Mouse (Mus musculus): ENCODE results near the gene Nfib.

Gene Nfib

GRCm38 (mm10) chr4:82390545-82390944 is 315.0 kb downstream of the Nfib start:
- DNase-seq (ENCODE audit: low spot score), result no peak

- DNase-seq (ENCODE audit: low spot score), result no peak
Measured at GRCm38 (mm10) chr4:82389876-82390275, 315.7 kb downstream of the Nfib start.

DNA sequence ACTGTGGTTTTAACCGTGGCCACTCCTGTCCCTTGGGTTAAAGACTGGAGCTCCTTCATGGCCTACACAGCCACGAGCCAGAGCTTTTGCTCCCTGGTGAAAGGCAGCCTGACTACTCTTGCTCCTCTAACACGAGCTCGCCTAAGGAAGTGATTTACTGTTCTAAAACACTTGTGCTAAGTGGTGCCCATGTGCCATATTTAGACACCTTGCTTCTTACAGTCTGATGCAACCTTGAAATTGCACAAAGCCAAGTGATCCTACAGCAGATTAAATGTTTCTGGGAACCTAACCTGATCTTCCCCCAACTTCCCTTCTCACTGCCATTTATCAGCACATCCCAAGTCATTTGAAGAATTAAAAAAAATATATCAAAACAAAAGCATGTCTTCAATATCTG is 317.9 kb downstream of the Nfib start:
- DNase-seq (ENCODE audit: low spot score), result no peak

DNA sequence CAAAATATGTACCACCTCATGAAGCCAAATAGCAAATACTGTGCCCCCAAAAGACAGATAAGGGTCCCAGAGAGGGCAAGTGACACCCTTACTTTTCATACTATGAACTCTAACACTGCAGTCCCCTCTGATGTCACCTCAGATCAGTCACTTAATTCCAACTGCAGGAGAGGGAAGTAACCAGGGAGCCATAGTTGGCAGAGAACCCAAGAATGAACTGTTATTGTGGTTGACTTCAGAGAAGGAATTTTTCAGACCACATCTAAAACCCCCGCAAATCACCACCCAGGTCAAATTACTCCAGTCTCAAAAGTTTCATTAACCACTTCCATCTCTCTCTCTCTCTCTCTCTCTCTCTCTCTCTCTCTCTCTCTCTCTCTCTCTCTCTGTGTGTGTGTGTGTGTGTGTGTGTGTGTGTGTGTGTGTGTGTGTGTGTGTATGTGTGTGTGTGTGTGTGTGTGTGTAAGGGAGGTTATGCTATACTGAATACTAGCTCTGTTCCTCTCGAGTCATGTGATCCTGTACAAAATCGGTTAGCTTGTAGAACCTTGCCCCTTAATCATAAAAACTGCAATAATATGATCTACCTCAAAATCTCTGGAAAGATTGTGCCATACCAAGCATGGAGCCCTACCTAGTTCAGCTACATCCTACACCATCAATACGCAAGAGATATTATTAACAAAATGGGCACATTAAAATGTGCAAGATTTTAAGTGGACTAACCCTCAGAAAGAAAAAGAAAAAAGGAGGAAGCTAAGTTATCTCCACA is 319.1 kb downstream of the Nfib start:
- DNase-seq (ENCODE audit: low spot score), result no peak

DNA sequence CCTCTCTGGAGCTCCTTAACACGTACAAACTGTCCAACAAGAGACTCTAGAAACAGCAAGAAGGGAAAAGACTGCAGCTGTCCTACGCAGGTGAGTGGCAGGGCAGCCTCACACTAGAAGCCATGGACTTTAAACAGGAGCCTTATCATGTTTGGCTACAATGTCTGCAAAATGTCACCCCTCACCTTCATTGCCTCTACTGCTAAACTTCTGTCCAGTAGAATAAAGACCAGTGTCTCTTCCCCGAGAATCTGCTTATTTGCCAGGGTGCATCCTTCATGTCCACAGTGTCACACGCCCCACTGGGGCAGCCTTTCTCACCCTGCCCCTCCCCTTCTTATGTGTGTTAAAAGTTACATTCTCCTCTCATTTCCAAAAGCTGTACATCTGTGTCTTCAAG is 319.9 kb downstream of the Nfib start:
- DNase-seq (ENCODE audit: low spot score), result no peak

DNA sequence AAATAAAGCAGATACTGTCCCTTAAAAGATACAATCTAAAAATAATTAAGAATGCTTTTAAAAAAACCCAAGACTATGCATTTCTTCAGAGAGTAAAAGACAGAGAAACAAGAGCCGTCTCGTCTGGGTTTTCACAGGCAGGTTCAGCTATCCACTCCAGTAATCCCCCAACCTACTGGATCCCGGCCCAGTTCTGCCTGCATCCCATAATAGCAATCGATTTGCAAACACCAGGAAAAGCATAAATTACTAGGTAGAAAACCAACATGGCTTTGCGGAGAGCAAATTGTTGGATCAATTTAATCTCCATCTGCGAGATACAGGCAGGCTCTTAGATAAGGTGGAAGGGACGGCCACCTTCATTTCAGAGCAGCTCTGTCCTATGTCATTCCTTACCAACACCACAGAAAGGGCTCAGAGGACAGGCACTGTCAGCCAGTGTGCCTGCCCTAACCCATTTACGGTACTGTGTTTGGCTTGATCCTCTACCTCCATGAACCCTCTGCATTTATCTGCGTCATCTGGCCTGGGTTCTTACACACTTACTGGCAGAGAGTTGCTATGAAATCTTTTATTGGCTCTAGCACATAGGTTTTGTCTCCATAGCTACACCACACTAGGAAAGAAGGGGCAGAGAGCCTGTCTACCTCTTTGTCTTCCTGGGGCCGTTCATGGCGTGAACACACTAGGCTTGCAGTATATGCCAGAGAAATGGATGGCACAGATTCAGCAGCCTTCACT is 321.4 kb downstream of the Nfib start:
- DNase-seq (ENCODE audit: low spot score), result no peak

DNA sequence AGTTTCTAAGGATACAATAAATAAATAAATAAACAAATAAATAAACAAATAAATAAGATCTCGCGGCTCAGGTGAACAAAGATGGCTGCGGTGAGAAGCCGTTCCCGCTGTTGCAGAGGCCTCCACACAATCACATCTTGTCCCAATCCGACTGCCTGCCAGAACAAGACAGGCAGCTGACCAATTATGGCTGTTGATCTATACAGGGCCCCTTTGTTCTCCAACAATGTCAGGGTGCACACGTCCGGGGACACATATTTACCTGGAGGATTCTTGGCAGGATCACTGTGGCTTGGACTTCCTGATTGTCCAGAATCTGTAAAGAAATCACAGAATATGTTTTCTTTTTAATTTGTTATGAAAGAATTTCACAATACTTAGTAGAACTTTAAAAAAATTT is 322.2 kb downstream of the Nfib start:
- DNase-seq (ENCODE audit: low spot score), result no peak

DNA sequence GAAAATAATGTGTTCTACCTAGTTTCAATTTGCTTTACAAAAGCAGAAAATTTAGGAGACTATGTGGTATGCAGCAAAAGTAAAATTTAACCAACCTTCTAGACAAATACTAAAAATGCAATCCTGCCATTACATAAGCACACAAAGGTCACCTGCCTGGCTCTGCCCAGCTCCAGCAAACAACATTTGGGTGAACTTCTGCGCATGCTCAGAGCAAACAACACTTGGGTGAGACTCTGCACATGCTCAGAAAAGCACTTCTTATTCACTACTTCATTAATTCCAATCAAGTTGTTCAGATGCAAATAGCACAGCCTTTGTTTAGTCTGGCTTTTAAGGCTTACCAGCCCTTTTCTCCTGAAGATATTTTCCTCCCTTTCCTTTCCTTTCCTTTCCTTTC is 323.8 kb downstream of the Nfib start:
- DNase-seq (ENCODE audit: low spot score), result no peak

DNA sequence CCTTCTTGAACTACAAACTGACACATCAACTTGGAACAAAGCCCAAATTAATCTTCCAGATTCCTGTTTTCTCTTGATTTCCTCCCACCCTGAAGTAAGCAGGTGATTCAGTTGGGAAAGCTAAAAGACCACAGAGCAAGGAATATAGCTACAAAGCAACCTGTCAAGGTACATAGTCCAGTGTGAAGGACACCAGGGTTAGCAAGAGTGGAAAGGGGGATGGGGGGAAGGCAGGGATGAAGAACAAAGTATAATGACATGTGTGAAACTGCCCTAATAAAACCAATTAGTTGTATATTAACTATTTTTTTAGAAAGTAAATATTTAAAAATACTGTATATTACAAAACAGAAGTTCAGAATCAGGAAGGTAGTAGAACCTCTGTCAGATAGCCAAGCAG is 325.0 kb downstream of the Nfib start:
- no peak for DNase-seq (ENCODE audit: low spot score)

DNA sequence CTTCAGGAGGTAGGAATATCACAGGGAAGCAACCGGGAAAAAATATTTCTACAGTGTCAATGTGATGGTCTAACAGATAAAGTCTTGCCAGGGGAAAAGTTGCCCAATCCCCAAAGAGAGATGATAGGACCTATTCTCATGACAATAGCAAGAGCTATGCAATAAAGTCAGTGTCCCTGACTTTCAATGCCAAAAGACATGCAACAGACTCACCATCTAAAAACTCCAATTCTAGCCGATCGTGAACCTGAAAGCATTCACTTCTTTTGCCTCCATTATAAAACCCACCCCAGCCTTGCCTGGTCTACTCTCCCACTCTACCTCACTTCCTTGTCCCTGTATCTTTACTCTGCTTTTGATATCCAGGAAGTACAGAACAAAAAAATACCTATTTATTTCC is 327.5 kb downstream of the Nfib start:
- DNase-seq (ENCODE audit: low spot score), result no peak

- DNase-seq (ENCODE audit: low spot score), result no peak
Measured at GRCm38 (mm10) chr4:82377621-82378020, 327.9 kb downstream of the Nfib start.

- DNase-seq (ENCODE audit: low spot score), result no peak
Measured at GRCm38 (mm10) chr4:82374560-82374959, 331.0 kb downstream of the Nfib start.

DNA sequence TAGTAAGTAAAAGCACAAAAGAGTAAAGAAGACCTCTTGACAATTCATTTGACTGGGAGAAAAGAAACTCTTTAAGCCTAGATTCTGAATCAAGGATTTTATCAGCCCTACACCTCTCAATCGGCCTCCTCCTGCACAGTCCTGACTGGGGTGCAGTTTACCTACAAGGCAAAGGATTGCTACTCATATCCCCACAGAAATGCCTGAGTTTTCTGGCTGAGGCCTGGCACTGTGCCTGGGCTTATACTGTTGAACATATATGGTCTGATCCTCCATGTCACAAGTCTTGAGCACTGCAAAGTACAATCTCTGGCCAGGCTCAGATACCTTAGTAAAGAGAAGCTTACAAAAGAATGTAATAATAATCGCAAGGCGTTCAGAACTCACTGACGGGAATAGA is 333.3 kb downstream of the Nfib start:
- no peak for DNase-seq (ENCODE audit: low spot score)

DNA sequence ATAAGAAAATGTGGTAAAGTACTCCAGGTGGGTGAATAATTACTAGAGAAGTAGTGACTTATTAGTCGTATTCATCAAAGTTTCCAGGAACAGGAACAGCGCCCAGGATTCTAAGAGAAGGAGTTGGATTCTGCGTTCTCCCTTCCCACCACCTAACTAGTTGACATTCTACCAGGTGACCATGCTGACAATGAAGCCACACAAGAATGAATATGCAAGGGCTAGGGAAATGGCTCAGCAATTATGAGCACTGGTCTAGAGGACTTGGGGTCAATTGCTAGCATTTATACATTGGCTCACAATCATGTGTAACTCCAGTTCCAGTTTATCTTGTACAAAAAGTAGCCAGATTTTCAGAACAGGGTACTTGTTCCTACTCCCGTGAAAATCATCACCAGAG is 334.1 kb downstream of the Nfib start:
- DNase-seq (ENCODE audit: low spot score), result no peak

- no peak for DNase-seq (ENCODE audit: low spot score)
Measured at GRCm38 (mm10) chr4:82369011-82369776, 336.4 kb downstream of the Nfib start.

DNA sequence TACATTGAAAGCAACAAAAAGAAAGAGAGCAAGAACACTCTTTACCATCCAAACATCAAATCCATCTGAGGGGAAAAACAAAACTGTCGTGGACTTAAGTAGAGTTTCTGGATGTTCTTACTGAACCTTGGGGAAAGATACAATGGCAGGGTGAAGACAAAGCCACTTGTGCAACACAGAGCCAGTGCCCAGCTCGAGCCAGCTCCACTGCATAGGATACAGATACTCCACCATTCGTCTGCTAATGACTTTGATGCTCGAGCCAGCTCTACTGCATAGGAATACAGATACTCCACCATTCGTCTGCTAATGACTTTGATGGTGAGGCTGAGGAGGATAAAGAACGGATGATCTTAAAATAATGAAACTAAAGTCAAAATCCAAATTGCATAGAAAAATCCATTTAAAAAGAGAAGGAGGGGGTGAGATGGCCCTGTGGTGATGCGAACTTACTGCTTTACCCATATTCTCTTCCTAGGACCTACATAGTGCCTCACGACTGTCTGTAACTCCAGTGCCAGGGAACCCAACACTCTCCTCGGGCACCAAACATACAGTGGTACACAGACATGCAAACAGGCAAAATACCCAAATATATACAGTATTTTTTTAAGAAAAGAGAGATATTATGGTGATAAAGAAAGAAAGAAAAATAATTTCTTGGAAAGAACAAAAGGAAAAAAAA is 337.3 kb downstream of the Nfib start:
- no peak for DNase-seq (ENCODE audit: low spot score)

DNA sequence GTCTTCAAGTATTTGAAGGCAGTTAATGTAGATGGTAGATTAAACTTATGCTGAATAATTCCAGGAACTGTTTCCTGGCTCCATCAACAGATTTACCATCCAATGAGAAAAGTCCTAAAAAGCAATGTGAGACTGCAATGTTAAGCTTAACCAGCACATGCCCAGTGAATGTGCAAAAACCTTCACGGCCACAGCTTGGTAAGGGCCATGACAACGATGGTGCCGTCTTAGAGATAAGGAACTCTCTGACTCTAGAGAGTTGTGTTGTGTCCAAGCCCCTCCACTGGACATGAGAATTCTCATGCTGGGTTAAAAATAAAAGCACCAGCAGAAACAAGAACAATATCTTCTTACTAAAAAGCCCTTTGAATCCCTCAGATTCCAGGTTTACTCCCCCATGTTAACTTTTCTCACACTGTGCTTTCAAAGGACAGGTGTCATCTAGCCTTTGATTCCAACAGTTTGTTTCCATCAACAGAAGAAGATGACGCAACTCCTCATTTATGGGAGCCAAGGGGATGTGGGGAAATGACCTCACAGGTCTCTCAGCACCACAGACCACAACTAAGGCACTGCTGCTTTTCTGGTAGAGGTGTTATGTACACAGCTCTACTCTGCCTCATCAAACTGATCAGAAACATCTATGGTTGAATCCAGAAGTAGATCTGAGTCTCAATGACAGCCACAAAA is 340.7 kb downstream of the Nfib start:
- no peak for DNase-seq (ENCODE audit: low spot score)

DNA sequence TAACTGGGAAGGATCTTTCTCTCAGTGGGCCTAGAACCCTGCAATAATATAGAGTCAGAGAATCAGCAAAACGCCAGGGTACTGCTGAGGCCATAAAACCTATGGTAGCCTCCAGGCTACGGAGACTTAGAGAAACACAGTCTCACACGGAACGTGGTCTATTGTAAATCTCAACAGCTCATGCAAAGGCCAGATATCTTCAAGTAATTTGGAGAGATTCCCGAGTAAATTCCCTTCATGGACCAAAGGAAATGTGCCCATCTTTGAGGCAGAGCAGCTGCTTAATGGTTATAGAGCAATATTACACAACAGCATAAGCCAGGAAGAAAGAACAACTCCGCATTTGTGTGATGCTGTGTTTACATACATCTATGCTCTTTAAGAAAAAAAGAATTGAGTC is 341.6 kb downstream of the Nfib start:
- no peak for DNase-seq (ENCODE audit: low spot score)

GRCm38 (mm10) chr4:82362294-82362693 is 343.3 kb downstream of the Nfib start:
- no peak for DNase-seq (ENCODE audit: low spot score)

- no peak for DNase-seq (ENCODE audit: low spot score)
Measured at GRCm38 (mm10) chr4:82360081-82360511, 345.5 kb downstream of the Nfib start.

DNA sequence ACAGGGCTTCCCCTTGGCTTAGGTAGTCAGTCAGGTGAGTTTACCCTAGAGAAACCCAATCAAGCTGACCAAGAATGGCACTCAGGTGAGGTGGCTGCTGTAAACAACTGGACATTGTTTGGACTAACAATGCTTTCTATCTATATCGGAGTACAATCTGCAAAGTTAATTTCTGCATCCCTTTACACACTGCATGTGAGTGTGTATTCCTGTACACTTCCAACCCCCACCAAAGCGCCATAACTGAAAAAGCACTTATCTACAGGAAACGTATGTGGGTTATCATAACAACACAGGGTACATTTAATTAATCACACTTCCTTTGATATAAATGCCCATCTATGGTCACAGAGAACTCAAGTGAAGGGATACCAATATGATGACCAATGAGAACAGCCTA is 346.4 kb downstream of the Nfib start:
- DNase-seq (ENCODE audit: low spot score), result no peak

GRCm38 (mm10) chr4:82349006-82349405 is 356.5 kb downstream of the Nfib start:
- no peak for DNase-seq (ENCODE audit: low spot score)
